Mouse (Mus musculus): ENCODE data around the gene Cramp1l. TPM values are rescaled to one million over a fixed set of nuclear protein-coding genes. Genes with fewer than 3 reads are reported as not detected.
"Not testable (repeated sequence)": the region's sequence is repeated elsewhere in the genome, so short reads cannot be mapped to it uniquely, and the experiment has no call there.

The Cramp1l gene
- polyA plus RNA-seq, 1 experiment, result 18.2 TPM

GRCm38 (mm10) chr17:24959371-24959770, 56.2 kb downstream of the Cramp1l start:
- no peak for DNase-seq (ENCODE audit: low read depth)

GRCm38 (mm10) chr17:24953291-24953690, 62.3 kb downstream of the Cramp1l start:
- DNase-seq (ENCODE audit: low read depth), result no peak

GRCm38 (mm10) chr17:24950671-24951070, 64.9 kb downstream of the Cramp1l start:
- DNase-seq (ENCODE audit: low read depth), result no peak

- DNase-seq (ENCODE audit: low read depth), result no peak
Measured at GRCm38 (mm10) chr17:24948204-24948603, 67.4 kb downstream of the Cramp1l start.

GRCm38 (mm10) chr17:24943589-24943988, 72.0 kb downstream of the Cramp1l start:
- not testable (repeated sequence) for DNase-seq (ENCODE audit: low read depth)

- DNase-seq (ENCODE audit: low read depth), result no peak
Measured at GRCm38 (mm10) chr17:24943036-24943435, 72.6 kb downstream of the Cramp1l start.

- not testable (repeated sequence) for DNase-seq (ENCODE audit: low read depth)
Measured at GRCm38 (mm10) chr17:24942453-24942852, 73.1 kb downstream of the Cramp1l start.

- no peak for DNase-seq (ENCODE audit: low read depth)
Measured at GRCm38 (mm10) chr17:24937266-24937665, 78.3 kb downstream of the Cramp1l start.

GRCm38 (mm10) chr17:24936259-24937237, 79.0 kb downstream of the Cramp1l start, which contains the start of gene Mapk8ip3:
Gene Mapk8ip3 (minus strand): TSS chr17:24936977.
- no peak for DNase-seq (ENCODE audit: low read depth)

GRCm38 (mm10) chr17:24935666-24936065, 79.9 kb downstream of the Cramp1l start:
- no peak for DNase-seq (ENCODE audit: low read depth)

- DNase-seq (ENCODE audit: low read depth), result no peak
Measured at GRCm38 (mm10) chr17:24934926-24935325, 80.7 kb downstream of the Cramp1l start.

- no peak for DNase-seq (ENCODE audit: low read depth)
Measured at GRCm38 (mm10) chr17:24933163-24933562, 82.4 kb downstream of the Cramp1l start.

- DNase-seq (ENCODE audit: low read depth), result no peak
Measured at GRCm38 (mm10) chr17:24932431-24932830, 83.2 kb downstream of the Cramp1l start.

- DNase-seq (ENCODE audit: low read depth), result no peak
Measured at GRCm38 (mm10) chr17:24929506-24929905, 86.1 kb downstream of the Cramp1l start.

- DNase-seq (ENCODE audit: low read depth), result no peak
Measured at GRCm38 (mm10) chr17:24923246-24923645, 92.3 kb downstream of the Cramp1l start.

GRCm38 (mm10) chr17:24913984-24914383, 101.6 kb downstream of the Cramp1l start:
- DNase-seq (ENCODE audit: low read depth), result no peak

Other genes with a start within 250 kb of the Cramp1l start
- gene Meiob, start 211.5 kb downstream of the Cramp1l start, polyA plus RNA-seq (2012; rRNA removed), result 0.06 and 0.16 TPM in 2 replicates
- 134 and 172 TPM in 2 replicates for gene Hagh, start 175.6 kb downstream of the Cramp1l start, polyA plus RNA-seq (2012; rRNA removed)
- 12.6 and 13.1 TPM in 2 replicates for gene Fahd1, start 165.4 kb downstream of the Cramp1l start, polyA plus RNA-seq (2012; rRNA removed)
- gene Igfals, start 149.8 kb downstream of the Cramp1l start, polyA plus RNA-seq (2012; rRNA removed), result 18.9 and 70.3 TPM in 2 replicates
- gene Nubp2, start 129.4 kb downstream of the Cramp1l start, polyA plus RNA-seq (2012; rRNA removed), result 31.3 and 31.7 TPM in 2 replicates
- gene Spsb3, start 129.1 kb downstream of the Cramp1l start, polyA plus RNA-seq (2012; rRNA removed), result 67.0 and 77.8 TPM in 2 replicates
- 70.6 and 72.3 TPM in 2 replicates for gene Eme2, start 120.7 kb downstream of the Cramp1l start, polyA plus RNA-seq (2012; rRNA removed)
- 142 and 181 TPM in 2 replicates for gene Mrps34, start 120.7 kb downstream of the Cramp1l start, polyA plus RNA-seq (2012; rRNA removed)
- 76.6 and 85.3 TPM in 2 replicates for gene Nme3, start 119.3 kb downstream of the Cramp1l start, polyA plus RNA-seq (2012; rRNA removed)
- gene Mapk8ip3, start 78.8 kb downstream of the Cramp1l start, polyA plus RNA-seq (2012; rRNA removed), result 75.0 and 90.0 TPM in 2 replicates
- 40.0 and 54.9 TPM in 2 replicates for gene Jpt2, start 55.1 kb downstream of the Cramp1l start, polyA plus RNA-seq (2012; rRNA removed)
- 15.9 and 17.7 TPM in 2 replicates for gene Ift140, start 297 bp upstream of the Cramp1l start, polyA plus RNA-seq (2012; rRNA removed)
- gene Tmem204, start 67.8 kb upstream of the Cramp1l start, polyA plus RNA-seq (2012; rRNA removed), result 37.6 and 53.0 TPM in 2 replicates
- 17.3 and 25.3 TPM in 2 replicates for gene Telo2, start 100.2 kb upstream of the Cramp1l start, polyA plus RNA-seq (2012; rRNA removed)
- 0.15 and 0.18 TPM in 2 replicates for gene Ptx4, start 105.0 kb upstream of the Cramp1l start, polyA plus RNA-seq (2012; rRNA removed)
- 82.7 and 93.5 TPM in 2 replicates for gene Clcn7, start 117.6 kb upstream of the Cramp1l start, polyA plus RNA-seq (2012; rRNA removed)
- 0.04 TPM in 1 of 2 replicates, not detected in the other for gene Ccdc154, start 146.7 kb upstream of the Cramp1l start, polyA plus RNA-seq (2012; rRNA removed)
- 0.24 and 0.57 TPM in 2 replicates for gene Gm38655, start 159.7 kb upstream of the Cramp1l start, polyA plus RNA-seq (2012; rRNA removed)
- gene BC003965, start 168.8 kb upstream of the Cramp1l start, polyA plus RNA-seq (2012; rRNA removed), result 9.5 and 10.5 TPM in 2 replicates
- 14.8 and 17.1 TPM in 2 replicates for gene Unkl, start 172.6 kb upstream of the Cramp1l start, polyA plus RNA-seq (2012; rRNA removed)
- gene Gnptg, start 224.3 kb upstream of the Cramp1l start, polyA plus RNA-seq (2012; rRNA removed), result 58.7 and 60.3 TPM in 2 replicates
- gene Tsr3, start 224.4 kb upstream of the Cramp1l start, polyA plus RNA-seq (2012; rRNA removed), result 21.5 and 24.7 TPM in 2 replicates
- gene Baiap3, start 240.6 kb upstream of the Cramp1l start, polyA plus RNA-seq (2012; rRNA removed), result 4.0 and 4.3 TPM in 2 replicates

Measured in gonadal fat pad, adult 2 months (tissue).